Mouse (Mus musculus): Measurements from ENCODE around the gene Eef2kmt. TPM values are rescaled to one million over a fixed set of nuclear protein-coding genes. Genes with fewer than 3 reads are reported as not detected.
A peak's percentile ranks its signal among the peaks of the same experiment; 100 is the strongest.

The Eef2kmt gene
- polyA plus RNA-seq, 1 experiment: not detected

DNA sequence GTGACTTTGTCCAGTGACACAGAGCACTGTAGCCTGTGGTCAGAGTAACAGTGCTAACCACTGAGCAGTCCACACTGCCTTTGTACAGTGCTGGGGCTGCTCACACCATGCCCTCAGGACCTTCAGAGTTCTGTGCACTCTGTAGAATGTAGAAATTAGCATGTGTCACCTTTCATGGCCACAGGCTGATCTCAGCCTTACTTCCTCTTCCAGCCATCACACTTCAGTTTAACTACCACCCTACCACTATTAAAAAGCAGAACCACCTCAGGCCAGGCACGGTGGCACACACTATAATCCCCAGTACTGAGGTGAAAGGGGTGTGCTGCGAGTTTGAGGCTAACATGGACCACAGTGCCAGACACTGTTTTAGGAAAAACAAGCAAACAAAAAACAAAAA, 45.4 kb downstream of the Eef2kmt start:
- TF ChIP-seq POLR2A (IDR thresholded peaks at IDR 0.05; ENCODE audit: insufficient read depth, low read depth, low read length): no peak
- TF ChIP-seq CTCF (IDR thresholded peaks at IDR 0.05; ENCODE audit: insufficient read depth, low read depth, low read length): no peak

GRCm38 (mm10) chr16:5206051-5206450, 49.7 kb downstream of the Eef2kmt start:
- H3K27ac ChIP-seq (ENCODE audit: insufficient read depth, low read depth, low read length): no peak overlapping the region
- H3K4me3 ChIP-seq (ENCODE audit: insufficient read depth, low read depth, low read length): no peak overlapping the region
- TF ChIP-seq CTCF (IDR thresholded peaks at IDR 0.05; ENCODE audit: insufficient read depth, low read depth, low read length) (no peak), POLR2A (IDR thresholded peaks at IDR 0.05; ENCODE audit: insufficient read depth, low read depth, low read length) (no peak)
- whole genome bisulfite sequencing: 76% methylated on average over 5 of the region's 5 CpGs
- no peaks in the 10 kb centered on the region for H3K4me1 ChIP-seq (ENCODE audit: control insufficient read depth, insufficient read depth, low read length)

More for the DNA sequence above, 45.4 kb downstream of the Eef2kmt start:
- Histone ChIP-seq H3K4me1 (ENCODE audit: control insufficient read depth, insufficient read depth, low read length) (no peaks in the 10 kb centered on the region), H3K4me3 (ENCODE audit: insufficient read depth, low read depth, low read length) (no peak overlapping the region), H3K27ac (ENCODE audit: insufficient read depth, low read depth, low read length) (no peak overlapping the region)
- 75% methylated on average over 2 of the region's 2 CpGs for WGBS

DNA sequence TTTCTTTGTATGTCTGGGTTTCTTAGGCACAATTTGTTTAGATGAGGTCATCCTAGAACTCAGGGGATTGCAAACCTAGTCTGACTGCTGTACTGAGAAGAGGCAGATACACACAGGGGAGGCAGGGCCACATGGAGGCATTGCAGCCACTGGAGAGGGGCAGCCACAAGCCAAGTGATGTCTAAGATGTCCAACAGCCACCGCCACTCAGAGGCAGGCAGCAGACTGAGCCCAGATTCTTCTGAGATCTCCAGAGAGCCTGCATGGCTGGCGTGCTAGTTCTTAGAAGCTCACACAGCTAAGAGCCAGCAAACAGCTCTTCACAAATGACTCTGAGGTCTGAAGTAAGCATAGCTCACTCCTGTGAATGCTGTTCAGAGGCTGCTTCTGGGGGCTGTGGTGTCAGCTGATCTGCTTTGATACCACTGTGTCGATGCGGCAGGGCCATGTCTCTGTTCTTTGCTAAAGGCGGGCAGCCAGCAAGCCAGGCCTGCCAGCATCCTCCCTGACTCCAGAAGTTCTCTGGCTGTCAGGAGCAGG, 50.3 kb downstream of the Eef2kmt start:
- TF ChIP-seq POLR2A (IDR thresholded peaks at IDR 0.05; ENCODE audit: insufficient read depth, low read depth, low read length) (no peak), CTCF (IDR thresholded peaks at IDR 0.05; ENCODE audit: insufficient read depth, low read depth, low read length) (no peak)
- Histone ChIP-seq H3K4me1 (ENCODE audit: control insufficient read depth, insufficient read depth, low read length) (no peaks in the 10 kb centered on the region), H3K27ac (ENCODE audit: insufficient read depth, low read depth, low read length) (no peak overlapping the region), H3K4me3 (ENCODE audit: insufficient read depth, low read depth, low read length) (no peak overlapping the region)
- 84% methylated on average over 5 of the region's 5 CpGs for whole genome bisulfite sequencing

- H3K4me1 ChIP-seq (ENCODE audit: control insufficient read depth, insufficient read depth, low read length): no peaks in the 10 kb centered on the region
- H3K4me3 ChIP-seq (ENCODE audit: insufficient read depth, low read depth, low read length): peak within 1 kb of the TSS; percentile 72
- TF ChIP-seq POLR2A (IDR thresholded peaks at IDR 0.05; ENCODE audit: insufficient read depth, low read depth, low read length): no peak; the same call in 1 of the 2 replicates
- no peak for TF ChIP-seq CTCF (IDR thresholded peaks at IDR 0.05; ENCODE audit: insufficient read depth, low read depth, low read length)
- WGBS: 3% methylated on average over 40 of the region's 40 CpGs
- no peak within 1 kb of the TSS for H3K27ac ChIP-seq (ENCODE audit: insufficient read depth, low read depth, low read length)
These were observed 51.9 kb downstream of the Eef2kmt start, which contains the start of gene Nagpa for GRCm38 (mm10) chr16:5203668-5204433. Nagpa (minus strand) TSS chr16:5204012.

GRCm38 (mm10) chr16:5203200-5203599, 52.6 kb downstream of the Eef2kmt start:
- Histone ChIP-seq H3K4me1 (ENCODE audit: control insufficient read depth, insufficient read depth, low read length) (no peaks in the 10 kb centered on the region), H3K4me3 (ENCODE audit: insufficient read depth, low read depth, low read length) (peak overlapping the region; percentile 72), H3K27ac (ENCODE audit: insufficient read depth, low read depth, low read length) (no peak overlapping the region)
- TF ChIP-seq POLR2A (IDR thresholded peaks at IDR 0.05; ENCODE audit: insufficient read depth, low read depth, low read length) (no peak), CTCF (IDR thresholded peaks at IDR 0.05; ENCODE audit: insufficient read depth, low read depth, low read length) (no peak)
- 2% methylated on average over 36 of the region's 36 CpGs for WGBS

DNA sequence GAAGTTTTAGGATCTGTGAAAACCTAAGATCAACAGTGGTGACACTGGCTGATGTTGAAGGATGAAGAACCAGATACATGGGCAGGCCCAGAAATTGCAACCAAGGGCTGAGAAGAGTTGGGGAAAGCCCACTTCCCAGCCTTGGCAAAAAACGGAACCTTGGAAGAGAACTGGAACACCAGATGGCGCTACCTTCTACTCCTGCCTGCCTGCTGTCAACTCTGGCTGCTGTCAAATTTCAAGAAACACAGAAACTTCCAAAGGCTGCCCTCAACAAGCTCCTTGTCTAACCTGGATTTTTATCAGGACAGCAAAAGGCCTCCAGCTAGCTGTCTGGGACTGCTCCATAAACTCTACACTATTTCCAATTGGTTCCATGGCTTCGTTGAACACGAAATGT, 53.1 kb downstream of the Eef2kmt start:
- no peak for TF ChIP-seq POLR2A (IDR thresholded peaks at IDR 0.05; ENCODE audit: insufficient read depth, low read depth, low read length)
- peak; percentile 48; the same call in 1 of the 2 replicates for TF ChIP-seq CTCF (IDR thresholded peaks at IDR 0.05; ENCODE audit: insufficient read depth, low read depth, low read length)
- no peaks in the 10 kb centered on the region for H3K4me1 ChIP-seq (ENCODE audit: control insufficient read depth, insufficient read depth, low read length)
- WGBS: 19% methylated on average over 4 of the region's 4 CpGs
- H3K4me3 ChIP-seq (ENCODE audit: insufficient read depth, low read depth, low read length): peak overlapping the region; percentile 72; the same call in 1 of the 2 replicates
- no peak overlapping the region for H3K27ac ChIP-seq (ENCODE audit: insufficient read depth, low read depth, low read length)

DNA sequence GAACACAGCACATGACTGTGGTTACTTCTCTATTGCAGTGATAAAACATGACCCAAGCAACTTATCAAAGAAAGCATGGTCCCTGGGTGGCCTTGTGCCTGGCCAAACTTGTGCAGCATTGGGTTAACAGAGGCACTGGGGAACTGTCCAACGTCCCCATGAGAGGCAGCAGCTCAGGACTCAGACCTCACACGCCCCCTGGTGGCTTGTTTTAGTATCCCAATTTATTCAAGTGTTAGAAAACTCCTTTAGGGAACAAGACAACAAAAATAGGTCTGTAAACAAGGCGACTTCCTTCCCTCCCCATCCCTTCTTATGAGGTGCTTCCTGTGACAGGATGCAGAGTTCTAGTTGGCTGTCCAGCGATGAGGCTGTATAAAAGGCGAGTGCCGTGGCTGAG, 60.7 kb downstream of the Eef2kmt start:
- 25% methylated on average over 6 of the region's 6 CpGs for WGBS
- TF ChIP-seq POLR2A (IDR thresholded peaks at IDR 0.05; ENCODE audit: insufficient read depth, low read depth, low read length) (no peak), CTCF (IDR thresholded peaks at IDR 0.05; ENCODE audit: insufficient read depth, low read depth, low read length) (0 out of 2 replicates have a peak, but pooled peaks have one; percentile 29)
- Histone ChIP-seq H3K4me3 (ENCODE audit: insufficient read depth, low read depth, low read length) (no peak overlapping the region), H3K4me1 (ENCODE audit: control insufficient read depth, insufficient read depth, low read length) (no peaks in the 10 kb centered on the region), H3K27ac (ENCODE audit: insufficient read depth, low read depth, low read length) (no peak overlapping the region)

Other genes starting within 250 kb of the Eef2kmt start
- gene Smim22, start 248.7 kb downstream of the Eef2kmt start, polyA plus RNA-seq (2012; ENCODE audit: insufficient read depth, insufficient read length, low replicate concordance, missing spikeins): not detected in 2 replicates
- not detected in 2 replicates for gene Rogdi, start 242.4 kb downstream of the Eef2kmt start, polyA plus RNA-seq (2012; ENCODE audit: insufficient read depth, insufficient read length, low replicate concordance, missing spikeins)
- gene Glyr1, start 206.1 kb downstream of the Eef2kmt start, polyA plus RNA-seq (2012; ENCODE audit: insufficient read depth, insufficient read length, low replicate concordance, missing spikeins): 92.9 and 140 TPM in 2 replicates
- 47.7 and 78.4 TPM in 2 replicates for gene Ubn1, start 205.9 kb downstream of the Eef2kmt start, polyA plus RNA-seq (2012; ENCODE audit: insufficient read depth, insufficient read length, low replicate concordance, missing spikeins)
- not detected in 2 replicates for gene Ppl, start 123.6 kb downstream of the Eef2kmt start, polyA plus RNA-seq (2012; ENCODE audit: insufficient read depth, insufficient read length, low replicate concordance, missing spikeins)
- not detected in 2 replicates for gene Sec14l5, start 108.9 kb downstream of the Eef2kmt start, polyA plus RNA-seq (2012; ENCODE audit: insufficient read depth, insufficient read length, low replicate concordance, missing spikeins)
- gene Nagpa, start 52.0 kb downstream of the Eef2kmt start, polyA plus RNA-seq (2012; ENCODE audit: insufficient read depth, insufficient read length, low replicate concordance, missing spikeins): not detected in 2 replicates
- gene AU021092, start 33.7 kb downstream of the Eef2kmt start, polyA plus RNA-seq (2012; ENCODE audit: insufficient read depth, insufficient read length, low replicate concordance, missing spikeins): not detected in 2 replicates
- gene Alg1, start 22.4 kb downstream of the Eef2kmt start, polyA plus RNA-seq (2012; ENCODE audit: insufficient read depth, insufficient read length, low replicate concordance, missing spikeins): not detected in 2 replicates

All from olfactory bulb, adult 2 months (tissue).